ENCODE assay signal across 10 mouse cellular contexts in the genomic region with DNA sequence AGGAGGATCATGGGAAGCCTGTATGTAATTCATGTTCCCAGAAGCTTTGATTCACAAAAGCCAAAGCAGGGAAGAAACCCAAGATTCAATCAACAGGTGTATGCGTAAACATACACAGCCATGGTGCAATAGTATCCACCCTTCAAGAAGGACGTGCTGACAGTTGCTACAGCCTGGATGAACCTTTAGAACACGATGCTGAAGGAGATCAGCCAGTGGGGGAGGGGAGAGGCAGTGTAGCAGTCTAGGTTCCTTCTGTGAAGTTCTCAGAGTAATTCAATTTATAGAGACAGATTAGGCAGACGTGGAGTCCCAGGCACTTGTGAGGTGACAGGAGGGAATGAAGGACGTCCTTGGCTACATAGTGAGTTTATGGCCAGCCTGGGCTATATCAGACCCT.
"Had no signal": no experiment of that assay in that cellular context is flagged by ENCODE, and none has a peak within 500 bp of the region (broad histone marks: within the 10 kb centered on the region; RNA-seq: fewer than 3 reads in every experiment).

No protein-coding gene starts in this region.

- DNase-seq: heart, adult 18-20 months; heart, postnatal 10 days; heart, postnatal 4 days; kidney, adult 11 months; kidney, adult 2 months; kidney, adult 9 months; kidney, postnatal 14 days; kidney, postnatal 36 days; liver; liver, embryonic 13.5 days had no signal
